Mouse (Mus musculus) layer of hippocampus, adult 9-10 months (tissue): ENCODE results near the gene Pfkfb2.

ENCODE experiments used
- DNase-seq: peaks from one replicate; pipeline ENCODE4 v3.0.0; 2022; ENCODE audit warnings: low spot score

Pfkfb2 gene

DNA sequence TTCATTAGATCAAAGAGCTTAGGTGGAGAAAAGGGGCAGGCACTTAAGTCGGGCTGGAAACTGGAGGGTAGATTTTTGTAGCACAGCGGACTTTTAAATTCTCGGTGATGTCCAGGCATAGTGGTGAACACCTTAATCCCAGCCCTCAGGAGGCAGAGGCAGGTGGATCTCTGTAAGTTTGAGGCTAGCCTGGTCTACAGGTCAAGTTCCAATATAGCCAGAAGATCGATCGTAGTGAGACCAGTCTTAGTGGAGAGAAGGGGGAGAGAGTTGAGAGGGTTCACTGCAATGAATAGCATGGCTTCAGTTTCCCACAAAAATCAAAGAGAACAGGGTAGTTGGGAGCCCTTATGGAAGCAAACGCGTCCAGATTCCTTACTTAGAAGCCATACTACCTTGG lies 8.9 kb upstream of the Pfkfb2 start:
- DNase-seq, result no peak

DNA sequence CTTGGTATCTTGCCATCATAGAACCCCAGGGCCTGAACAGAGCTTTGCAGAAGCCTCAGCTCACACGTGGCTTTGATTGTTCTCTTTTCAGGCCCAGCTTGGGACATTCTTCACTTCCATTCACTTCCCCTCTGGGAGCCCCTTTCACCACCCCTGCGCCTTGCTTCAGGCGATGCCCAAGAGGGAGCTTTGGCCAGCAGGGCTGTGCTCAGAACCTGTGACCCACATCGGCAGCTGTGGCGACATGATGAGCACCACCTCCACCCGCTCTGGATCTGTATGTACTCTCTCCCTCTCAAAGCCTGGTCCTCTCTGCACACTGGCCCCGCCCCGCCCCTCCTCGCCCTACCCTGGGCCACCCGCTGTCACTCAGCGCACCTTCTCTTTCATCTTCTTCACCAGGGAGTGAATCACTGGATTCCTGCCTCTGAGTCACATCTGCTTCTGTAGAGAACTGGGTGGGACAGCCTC lies 8.4 kb upstream of the Pfkfb2 start:
- no peak for DNase-seq

- no peak for DNase-seq
Observed at GRCm38 (mm10) chr1:130734852-130735251, 5.8 kb upstream of the Pfkfb2 start.

DNA sequence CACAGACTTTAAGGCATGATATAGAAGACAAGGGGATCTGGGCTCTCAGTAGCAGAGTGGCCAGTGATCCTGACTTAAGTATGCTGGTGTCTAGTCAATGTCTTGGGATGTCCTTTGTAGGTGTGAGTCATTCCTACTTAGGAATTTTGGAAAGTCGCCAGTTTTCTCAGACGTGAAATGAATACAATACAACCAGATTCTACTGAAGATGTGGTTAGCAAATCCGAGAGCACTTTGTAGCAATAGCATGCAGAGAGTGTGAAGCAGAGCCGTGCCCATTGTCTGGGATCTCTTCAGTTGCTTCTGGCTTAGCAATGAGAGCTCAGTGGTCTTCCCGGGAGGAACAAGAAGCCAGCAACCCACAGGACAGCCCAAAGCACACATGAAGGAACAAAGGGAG lies 5.4 kb upstream of the Pfkfb2 start:
- DNase-seq, result no peak

DNA sequence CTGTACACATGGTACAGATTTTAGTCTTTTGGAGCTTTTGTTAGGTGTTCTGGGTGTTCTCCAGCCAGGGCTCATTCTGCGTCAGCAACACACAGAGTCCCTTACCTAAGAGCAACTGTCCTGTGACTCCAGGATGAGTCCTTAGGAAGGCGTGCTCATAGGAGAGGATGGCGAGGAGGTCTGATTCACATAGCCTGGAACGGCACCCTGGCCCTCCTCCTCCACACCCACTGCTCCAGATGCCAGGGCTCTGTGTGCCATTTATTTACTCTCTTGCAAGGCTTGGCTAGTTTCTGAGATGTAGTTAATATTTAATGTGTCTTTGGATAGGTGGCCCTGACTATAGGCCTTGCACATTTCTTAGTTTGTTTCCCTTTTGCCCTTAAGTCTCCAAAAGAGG lies 4.6 kb upstream of the Pfkfb2 start:
- DNase-seq, result no peak

GRCm38 (mm10) chr1:130732706-130733658 lies 3.9 kb upstream of the Pfkfb2 start:
- no peak for DNase-seq

GRCm38 (mm10) chr1:130731741-130732337 lies 2.8 kb upstream of the Pfkfb2 start, which contains the start of gene AA986860:
TSS of gene AA986860 (plus strand) at chr1:130731976.
- no peak for DNase-seq

- no peak for DNase-seq
Observed at GRCm38 (mm10) chr1:130728708-130729107, 345 bp downstream of the Pfkfb2 start.

- DNase-seq, result no peak
Observed at GRCm38 (mm10) chr1:130728070-130728469, 983 bp downstream of the Pfkfb2 start.

DNA sequence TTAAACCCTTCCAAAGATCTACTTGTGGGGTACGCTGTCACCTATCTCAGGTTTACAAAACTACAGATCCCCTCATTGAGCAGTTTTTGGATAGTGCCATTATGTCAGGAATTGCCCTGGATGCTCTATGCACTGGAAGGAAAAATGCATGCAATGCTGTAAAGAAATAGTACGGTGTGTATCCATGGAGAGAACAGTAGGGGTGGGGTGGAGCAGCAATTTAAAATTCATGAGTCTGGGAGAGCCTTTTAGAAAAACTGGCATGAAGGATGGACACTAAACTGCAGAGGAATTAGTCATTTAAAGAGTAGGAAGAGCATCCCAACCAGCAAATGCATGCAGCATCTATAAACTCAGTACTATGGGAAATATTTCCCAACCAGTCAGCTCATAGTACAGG lies 2.7 kb downstream of the Pfkfb2 start:
- DNase-seq, result no peak

- DNase-seq, result no peak
Observed at GRCm38 (mm10) chr1:130724206-130724605, 4.8 kb downstream of the Pfkfb2 start.

- DNase-seq, result peak; percentile 61
Observed at GRCm38 (mm10) chr1:130717291-130717871, 11.7 kb downstream of the Pfkfb2 start, which contains the start of gene Yod1. TSS of gene Yod1 (plus strand) at chr1:130717327.

GRCm38 (mm10) chr1:130716513-130717290 lies 12.4 kb downstream of the Pfkfb2 start:
- peak; percentile 62 for DNase-seq

GRCm38 (mm10) chr1:130716218-130716512 lies 12.9 kb downstream of the Pfkfb2 start:
- DNase-seq, result no peak

GRCm38 (mm10) chr1:130715561-130716217 lies 13.4 kb downstream of the Pfkfb2 start, which contains the start of gene Gm29427:
TSS of gene Gm29427 (minus strand) at chr1:130715799.
- peak; percentile 93 for DNase-seq

GRCm38 (mm10) chr1:130714046-130714445 lies 15.0 kb downstream of the Pfkfb2 start:
- DNase-seq, result no peak

- DNase-seq, result no peak
Observed at GRCm38 (mm10) chr1:130710283-130711080, 18.6 kb downstream of the Pfkfb2 start.

GRCm38 (mm10) chr1:130703613-130704012 lies 25.4 kb downstream of the Pfkfb2 start:
- no peak for DNase-seq

DNA sequence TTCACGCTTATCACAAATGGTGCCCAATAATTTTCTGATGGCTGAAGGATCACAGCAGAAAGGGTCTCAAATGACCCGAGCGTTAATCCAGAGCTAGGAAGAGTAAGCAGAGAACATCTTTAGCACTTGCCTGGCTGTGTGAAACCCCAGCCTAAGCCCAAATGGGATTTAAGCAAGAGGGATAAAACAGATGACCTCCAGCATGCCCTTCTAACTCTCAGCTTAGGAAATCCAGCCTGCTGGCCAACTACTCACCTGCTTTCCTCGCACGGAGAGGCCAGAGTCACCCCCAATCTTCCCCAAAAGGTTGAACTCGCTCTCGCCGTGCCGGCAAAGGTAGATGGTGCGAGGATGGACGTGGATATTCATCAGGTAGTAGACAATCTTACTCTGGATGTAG lies 27.1 kb downstream of the Pfkfb2 start:
- DNase-seq, result no peak

DNA sequence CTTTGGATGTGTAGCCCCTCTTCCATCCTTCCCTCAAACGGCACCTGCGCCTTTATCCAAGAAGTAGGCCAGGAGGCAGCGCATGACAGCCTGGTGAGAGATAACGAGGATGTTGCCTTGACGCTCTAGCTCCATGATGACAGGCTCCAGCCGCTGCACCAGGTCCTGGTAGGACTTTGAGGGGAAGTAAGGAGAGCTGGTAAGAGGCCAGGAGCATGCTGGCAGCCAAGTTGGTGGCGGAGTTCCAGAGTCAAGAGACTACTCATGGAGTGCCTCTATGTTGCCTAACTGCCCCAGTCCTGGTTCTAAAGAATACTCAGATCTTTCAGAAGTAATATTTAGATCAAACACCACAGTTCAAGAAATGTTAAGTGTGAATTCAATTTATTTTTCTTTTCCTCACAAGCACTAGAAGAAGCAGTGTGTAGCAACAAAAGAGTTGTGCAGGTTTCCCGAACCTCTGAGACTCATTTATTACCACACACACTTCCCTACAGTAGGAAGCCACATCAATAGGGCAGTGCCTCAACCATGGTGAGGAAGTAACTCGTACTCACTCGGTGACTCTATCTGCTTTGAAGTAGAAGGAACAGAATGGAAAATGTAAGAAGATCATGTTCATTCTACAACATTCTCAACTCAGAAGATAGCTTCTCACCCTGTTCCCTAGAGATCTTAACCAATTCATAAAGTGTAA lies 29.0 kb downstream of the Pfkfb2 start:
- DNase-seq, result no peak
